20 mouse cellular contexts compared by ENCODE assay signal in the genomic region with DNA sequence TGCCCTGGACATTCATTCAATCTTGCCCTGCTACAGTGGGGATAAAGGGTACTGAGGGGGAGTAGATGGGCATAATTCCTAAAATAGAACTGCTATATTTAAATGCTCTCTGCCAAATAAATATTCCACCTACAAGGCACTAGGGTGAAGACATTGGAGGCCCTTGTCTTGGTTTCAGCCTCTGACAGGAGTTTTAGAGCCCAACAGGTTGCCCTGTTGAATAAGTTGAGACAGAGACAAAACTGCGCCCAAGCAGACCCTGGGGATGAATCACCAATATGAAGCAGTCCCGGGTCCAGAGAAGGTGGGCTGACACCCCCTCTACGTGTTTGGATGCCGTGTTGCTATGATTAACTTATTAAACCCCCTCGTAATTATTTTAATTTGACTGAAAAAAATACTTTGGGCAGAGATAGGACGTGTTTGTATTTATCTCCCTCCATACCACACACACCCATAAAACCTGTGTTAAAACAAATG. TPM values are rescaled to one million over a fixed set of nuclear protein-coding genes. Genes with fewer than 3 reads are reported as not detected.
DNase-seq lines count a peak whose midpoint lies in the region; ATAC-seq and TF ChIP-seq lines count a peak whose summit lies in the region.
"Had no signal": no experiment of that assay in that cellular context is flagged by ENCODE, and none has a peak within 500 bp of the region (broad histone marks: within the 10 kb centered on the region; RNA-seq: fewer than 3 reads in every experiment).

No protein-coding gene starts in this region.

- H3K27ac ChIP-seq in intestine, embryonic 14.5 days (ENCODE audit: low read depth) = no peak overlapping the region
- H3K27ac ChIP-seq in intestine, embryonic 15.5 days = no peak overlapping the region
- peak overlapping the region; percentile 19; the same call in 1 of the 2 replicates for H3K27ac ChIP-seq in embryonic facial prominence, embryonic 10.5 days (replicated peaks)
- peak overlapping the region; percentile 75; the same call in 1 of the 2 replicates for H3K27ac ChIP-seq in forebrain, embryonic 15.5 days (replicated peaks)
- peak overlapping the region; percentile 81 for H3K27ac ChIP-seq in midbrain, embryonic 13.5 days
- no peak overlapping the region for H3K27ac ChIP-seq in stomach, postnatal 0 days (replicated peaks)
- H3K27ac ChIP-seq: gastrocnemius, adult 2 months; heart, embryonic 13.5 days; limb, embryonic 12.5 days; liver, embryonic 12.5 days had no signal

- TF ChIP-seq EP300 in stomach, postnatal 0 days (optimal IDR thresholded peaks at IDR 0.05) = no peak

- peak; percentile 70 for DNase-seq in intestine, embryonic 14.5 days (ENCODE audit: low spot score)
- DNase-seq in embryonic facial prominence, embryonic 10.5 days (ENCODE audit: low spot score) = peak; percentile 25
- no peak for DNase-seq in stomach, postnatal 0 days (ENCODE audit: low spot score)
- no peak for DNase-seq in urinary bladder, adult 2 months (ENCODE audit: low spot score)
- DNase-seq in gastrocnemius, adult 18-20 months (ENCODE audit: low spot score) = no peak
- DNase-seq: adrenal gland, adult 2 months; cerebellum, adult 2 months; gastrocnemius, adult 2 months; heart, postnatal 36 days; kidney, postnatal 36 days; lung, adult 2 months; lung, postnatal 36 days; thymus, postnatal 4 days had no signal

- no peak for ATAC-seq in intestine, embryonic 14.5 days (replicated peaks; ENCODE audit: low FRiP score, low TSS enrichment, low read depth)
- ATAC-seq in intestine, embryonic 15.5 days = no peak
- no peak for ATAC-seq in forebrain, embryonic 15.5 days (replicated peaks)
- ATAC-seq in midbrain, embryonic 13.5 days = no peak
- no peak for ATAC-seq in stomach, postnatal 0 days (ENCODE audit: low FRiP score, low TSS enrichment)
- ATAC-seq: intestine, embryonic 16.5 days; liver, embryonic 12.5 days had no signal

- peaks cover 12% of the 10 kb centered on the region for H3K4me1 ChIP-seq in intestine, embryonic 14.5 days (replicated peaks; ENCODE audit: control insufficient read depth, insufficient read depth, low read length)
- peaks cover 14% of the 10 kb centered on the region for H3K4me1 ChIP-seq in intestine, embryonic 15.5 days (replicated peaks)
- peaks cover 78% of the 10 kb centered on the region for H3K4me1 ChIP-seq in embryonic facial prominence, embryonic 10.5 days
- H3K4me1 ChIP-seq in forebrain, embryonic 15.5 days = peaks cover 20% of the 10 kb centered on the region
- peaks cover 41% of the 10 kb centered on the region for H3K4me1 ChIP-seq in midbrain, embryonic 13.5 days (replicated peaks)
- H3K4me1 ChIP-seq in stomach, postnatal 0 days (replicated peaks; ENCODE audit: control insufficient read depth, insufficient read depth) = no peaks in the 10 kb centered on the region
- H3K4me1 ChIP-seq: liver, embryonic 12.5 days had no signal

- no peak overlapping the region for H3K4me3 ChIP-seq in intestine, embryonic 14.5 days (ENCODE audit: low read depth, low read length)
- no peak overlapping the region for H3K4me3 ChIP-seq in intestine, embryonic 15.5 days (replicated peaks)
- no peak overlapping the region for H3K4me3 ChIP-seq in embryonic facial prominence, embryonic 10.5 days
- no peak overlapping the region for H3K4me3 ChIP-seq in forebrain, embryonic 15.5 days
- H3K4me3 ChIP-seq in midbrain, embryonic 13.5 days (replicated peaks) = no peak overlapping the region
- H3K4me3 ChIP-seq in stomach, postnatal 0 days (ENCODE audit: low read depth, low read length) = no peak overlapping the region
- H3K4me3 ChIP-seq: gastrocnemius, adult 2 months; heart, embryonic 13.5 days; limb, embryonic 12.5 days; liver, embryonic 12.5 days had no signal

- no peak overlapping the region for H3K4me2 ChIP-seq in intestine, embryonic 14.5 days (ENCODE audit: low read length)
- no peak overlapping the region for H3K4me2 ChIP-seq in intestine, embryonic 15.5 days (replicated peaks)
- no peak overlapping the region for H3K4me2 ChIP-seq in forebrain, embryonic 15.5 days (replicated peaks)
- H3K4me2 ChIP-seq in midbrain, embryonic 13.5 days (replicated peaks) = peak overlapping the region; percentile 60
- H3K4me2 ChIP-seq in stomach, postnatal 0 days (replicated peaks; ENCODE audit: low read depth) = no peak overlapping the region
- H3K4me2 ChIP-seq: heart, embryonic 13.5 days; limb, embryonic 12.5 days; liver, embryonic 12.5 days had no signal

- H3K27me3 ChIP-seq in intestine, embryonic 14.5 days (replicated peaks; ENCODE audit: control insufficient read depth, insufficient read depth, low read length) = peaks cover 96% of the 10 kb centered on the region
- peaks cover 84% of the 10 kb centered on the region for H3K27me3 ChIP-seq in intestine, embryonic 15.5 days (replicated peaks)
- peaks cover 100% of the 10 kb centered on the region for H3K27me3 ChIP-seq in embryonic facial prominence, embryonic 10.5 days (replicated peaks; ENCODE audit: low read depth, poor library complexity, severe bottlenecking)
- peaks cover 92% of the 10 kb centered on the region for H3K27me3 ChIP-seq in forebrain, embryonic 15.5 days
- peaks cover 98% of the 10 kb centered on the region for H3K27me3 ChIP-seq in midbrain, embryonic 13.5 days
- H3K27me3 ChIP-seq in stomach, postnatal 0 days (ENCODE audit: control insufficient read depth, insufficient read depth, low read length) = peaks cover 4% of the 10 kb centered on the region; the same call in 1 of the 2 replicates

- H3K36me3 ChIP-seq in intestine, embryonic 14.5 days (ENCODE audit: control insufficient read depth, insufficient read depth, low read length) = no peaks in the 10 kb centered on the region
- H3K36me3 ChIP-seq in intestine, embryonic 15.5 days = no peaks in the 10 kb centered on the region
- H3K36me3 ChIP-seq in embryonic facial prominence, embryonic 10.5 days (replicated peaks) = no peaks in the 10 kb centered on the region
- no peaks in the 10 kb centered on the region for H3K36me3 ChIP-seq in forebrain, embryonic 15.5 days
- no peaks in the 10 kb centered on the region for H3K36me3 ChIP-seq in midbrain, embryonic 13.5 days
- H3K36me3 ChIP-seq in stomach, postnatal 0 days (ENCODE audit: control insufficient read depth, insufficient read depth, low read length) = no peaks in the 10 kb centered on the region
- H3K36me3 ChIP-seq: heart, embryonic 13.5 days; limb, embryonic 12.5 days; liver, embryonic 12.5 days had no signal

- H3K9me3 ChIP-seq in intestine, embryonic 14.5 days (ENCODE audit: control insufficient read depth, low read length) = no peaks in the 10 kb centered on the region
- no peaks in the 10 kb centered on the region for H3K9me3 ChIP-seq in intestine, embryonic 15.5 days
- H3K9me3 ChIP-seq in embryonic facial prominence, embryonic 10.5 days = no peaks in the 10 kb centered on the region
- no peaks in the 10 kb centered on the region for H3K9me3 ChIP-seq in forebrain, embryonic 15.5 days
- no peaks in the 10 kb centered on the region for H3K9me3 ChIP-seq in midbrain, embryonic 13.5 days
- no peaks in the 10 kb centered on the region for H3K9me3 ChIP-seq in stomach, postnatal 0 days (ENCODE audit: control insufficient read depth, low read length)
- H3K9me3 ChIP-seq: heart, embryonic 13.5 days; limb, embryonic 12.5 days; liver, embryonic 12.5 days had no signal

- H3K9ac ChIP-seq in intestine, embryonic 14.5 days (ENCODE audit: low read length) = no peak overlapping the region
- no peak overlapping the region for H3K9ac ChIP-seq in intestine, embryonic 15.5 days
- H3K9ac ChIP-seq in forebrain, embryonic 15.5 days (replicated peaks) = no peak overlapping the region
- H3K9ac ChIP-seq in midbrain, embryonic 13.5 days (replicated peaks) = 0 out of 2 replicates have a peak overlapping the region, but pooled peaks have one; percentile 3
- H3K9ac ChIP-seq in stomach, postnatal 0 days (ENCODE audit: low read length) = no peak overlapping the region
- H3K9ac ChIP-seq: heart, embryonic 13.5 days; limb, embryonic 12.5 days; liver, embryonic 12.5 days had no signal

- TF ChIP-seq CTCF in stomach, postnatal 0 days (IDR thresholded peaks at IDR 0.05; ENCODE audit: low read depth) = no peak

- 20% methylated on average over 6 of the region's 6 CpGs for WGBS in intestine, embryonic 14.5 days
- WGBS in intestine, embryonic 15.5 days = 19% methylated on average over 6 of the region's 6 CpGs
- WGBS in embryonic facial prominence, embryonic 10.5 days = 5% methylated on average over 6 of the region's 6 CpGs
- WGBS in forebrain, embryonic 15.5 days = 3% methylated on average over 6 of the region's 6 CpGs
- WGBS in midbrain, embryonic 13.5 days = 3% methylated on average over 6 of the region's 6 CpGs
- 60% methylated on average over 6 of the region's 6 CpGs for WGBS in stomach, postnatal 0 days

RNA-seq across cellular contexts. Expression of a gene that starts 37.5 kb away (rescaled TPM):
- polyA plus RNA-seq in intestine, embryonic 14.5 days (2014; fragmentation: Nextera tagmentation; extraction: Ambion mirVana) = 53.7 and 56.9 TPM in 2 replicates
- polyA plus RNA-seq in intestine, embryonic 15.5 days (2015; fragmentation: Nextera tagmentation; extraction: Ambion mirVana) = 39.4 and 46.3 TPM in 2 replicates
- 89.7 and 99.8 TPM in 2 replicates for polyA plus RNA-seq in embryonic facial prominence, embryonic 10.5 days (2016; fragmentation: Nextera tagmentation; extraction: Ambion mirVana)
- polyA plus RNA-seq in forebrain, embryonic 15.5 days (2015; fragmentation: Nextera tagmentation; extraction: Ambion mirVana) = 76.2 and 95.0 TPM in 2 replicates
- polyA plus RNA-seq in midbrain, embryonic 13.5 days (2015; fragmentation: Nextera tagmentation; extraction: Ambion mirVana) = 132 and 143 TPM in 2 replicates
- polyA plus RNA-seq in stomach, postnatal 0 days (2015; fragmentation: Nextera tagmentation; extraction: Ambion mirVana) = 52.8 and 53.9 TPM in 2 replicates
- polyA plus RNA-seq in urinary bladder, adult 2 months (2012; rRNA removed) = 118 and 128 TPM in 2 replicates
- total RNA-seq in gastrocnemius, adult 18-20 months (2021) = 10 to 100 TPM; 18.6 to 25.1 TPM

Comparison
In these comparisons a context has a peak if more than half of its experiments do, and no peak if none do; other contexts are left out.
1. DNase-seq: peak in intestine, embryonic 14.5 days (single experiment) and embryonic facial prominence, embryonic 10.5 days (single experiment); none in stomach, postnatal 0 days (single experiment), urinary bladder, adult 2 months (single experiment) and gastrocnemius, adult 18-20 months (single experiment).
2. H3K27ac ChIP-seq: peak in embryonic facial prominence, embryonic 10.5 days (single experiment), forebrain, embryonic 15.5 days (single experiment) and midbrain, embryonic 13.5 days (single experiment); none in intestine, embryonic 14.5 days (single experiment), intestine, embryonic 15.5 days (single experiment) and stomach, postnatal 0 days (single experiment).